ENCODE assay signal across 9 mouse cellular contexts in the genomic region with DNA sequence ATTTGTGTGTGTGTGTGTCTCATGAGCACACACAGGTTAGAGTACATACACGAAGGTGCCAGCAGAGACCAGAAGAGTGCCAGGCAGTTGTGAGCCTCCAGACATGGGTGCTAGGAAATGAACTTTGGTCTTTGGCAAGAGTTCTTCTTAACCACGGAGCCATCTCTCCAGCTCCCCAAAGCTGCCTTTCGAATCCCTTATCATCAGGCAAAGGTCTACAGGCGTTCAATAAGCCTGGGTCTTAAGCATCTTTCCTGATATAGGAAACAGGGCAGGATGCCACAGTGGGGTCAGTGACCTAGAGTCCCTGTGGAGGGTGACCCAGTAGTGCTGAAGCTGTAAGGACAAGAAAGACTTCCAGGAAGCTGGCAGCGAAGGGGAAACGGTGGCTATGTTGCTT.
DNase-seq lines count a peak whose midpoint lies in the region; ATAC-seq and TF ChIP-seq lines count a peak whose summit lies in the region.
"Had no signal": no experiment of that assay in that cellular context is flagged by ENCODE, and none has a peak within 500 bp of the region (broad histone marks: within the 10 kb centered on the region; RNA-seq: fewer than 3 reads in every experiment).

No protein-coding gene starts in this region.

- DNase-seq in heart, postnatal 25 days (ENCODE audit: low spot score), result no peak
- peak; percentile 34 for DNase-seq in adipocyte (ENCODE audit: low spot score)
- DNase-seq in forebrain, postnatal 0 days, result no peak
- no peak for DNase-seq in limb, embryonic 14.5 days (ENCODE audit: low spot score)
- DNase-seq in thymus, postnatal 0 days (ENCODE audit: low spot score), result no peak
- DNase-seq in cerebellum, postnatal 4 days (ENCODE audit: low spot score in 2 of 2), result no peak
- DNase-seq in right cerebral cortex, postnatal 4 days, result no peak

- no peak for TF ChIP-seq CTCF in forebrain, postnatal 0 days (IDR thresholded peaks at IDR 0.05; ENCODE audit: low read depth)

- H3K27me3 ChIP-seq in heart, embryonic 16.5 days (ENCODE audit: control insufficient read depth, insufficient read depth, low read length), result no peaks in the 10 kb centered on the region
- no peaks in the 10 kb centered on the region for H3K27me3 ChIP-seq in forebrain, postnatal 0 days (ENCODE audit: insufficient read depth, low read length)
- H3K27me3 ChIP-seq in limb, embryonic 14.5 days (ENCODE audit: control insufficient read depth, insufficient read depth, low read length), result no peaks in the 10 kb centered on the region

- ATAC-seq in heart, embryonic 16.5 days (replicated peaks; ENCODE audit: extremely low read depth, insufficient read depth, low FRiP score), result no peak
- ATAC-seq in forebrain, postnatal 0 days, result no peak
- no peak for ATAC-seq in limb, embryonic 14.5 days (ENCODE audit: low FRiP score, low read depth)

- H3K4me1 ChIP-seq in heart, embryonic 16.5 days (ENCODE audit: control insufficient read depth, insufficient read depth, low read length), result peaks cover 34% of the 10 kb centered on the region
- peaks cover 32% of the 10 kb centered on the region for H3K4me1 ChIP-seq in forebrain, postnatal 0 days (ENCODE audit: insufficient read depth)
- peaks cover 32% of the 10 kb centered on the region for H3K4me1 ChIP-seq in limb, embryonic 14.5 days (ENCODE audit: control insufficient read depth, insufficient read depth, low read length)

- no peaks in the 10 kb centered on the region; the same call in 1 of the 2 replicates for H3K9me3 ChIP-seq in heart, embryonic 16.5 days (replicated peaks; ENCODE audit: control insufficient read depth, low read length)
- H3K9me3 ChIP-seq in forebrain, postnatal 0 days (ENCODE audit: low read length), result no peaks in the 10 kb centered on the region
- H3K9me3 ChIP-seq in limb, embryonic 14.5 days (ENCODE audit: control insufficient read depth, low read length), result no peaks in the 10 kb centered on the region
- H3K9me3 ChIP-seq: G1E had no signal

- no peak overlapping the region for H3K9ac ChIP-seq in heart, embryonic 16.5 days (ENCODE audit: low read length)
- H3K9ac ChIP-seq in forebrain, postnatal 0 days, result no peak overlapping the region
- H3K9ac ChIP-seq in limb, embryonic 14.5 days (ENCODE audit: low read depth, low read length, severe bottlenecking), result no peak overlapping the region

- WGBS in heart, embryonic 16.5 days, result 38% methylated on average over 6 of the region's 6 CpGs
- WGBS in forebrain, postnatal 0 days, result 61% methylated on average over 6 of the region's 6 CpGs
- WGBS in limb, embryonic 14.5 days, result 72% methylated on average over 6 of the region's 6 CpGs

- H3K4me2 ChIP-seq in heart, embryonic 16.5 days (ENCODE audit: low read depth, low read length), result peak overlapping the region; percentile 65; the same call in 1 of the 2 replicates
- no peak overlapping the region for H3K4me2 ChIP-seq in forebrain, postnatal 0 days (ENCODE audit: low read depth)
- H3K4me2 ChIP-seq in limb, embryonic 14.5 days (replicated peaks; ENCODE audit: low read depth, low read length, severe bottlenecking), result no peak overlapping the region

- H3K4me3 ChIP-seq in heart, embryonic 16.5 days (ENCODE audit: low read length), result no peak overlapping the region
- no peak overlapping the region for H3K4me3 ChIP-seq in forebrain, postnatal 0 days (ENCODE audit: low read depth, low read length)
- no peak overlapping the region for H3K4me3 ChIP-seq in limb, embryonic 14.5 days (replicated peaks; ENCODE audit: low read length)

- H3K36me3 ChIP-seq in heart, embryonic 16.5 days (ENCODE audit: control insufficient read depth, insufficient read depth), result no peaks in the 10 kb centered on the region
- no peaks in the 10 kb centered on the region for H3K36me3 ChIP-seq in forebrain, postnatal 0 days (ENCODE audit: insufficient read depth)
- H3K36me3 ChIP-seq in limb, embryonic 14.5 days (ENCODE audit: control insufficient read depth, insufficient read depth, low read length), result no peaks in the 10 kb centered on the region
- H3K36me3 ChIP-seq: G1E had no signal

- no peak for TF ChIP-seq POLR2A in limb, embryonic 14.5 days (IDR thresholded peaks at IDR 0.05; ENCODE audit: borderline replicate concordance, extremely low read depth, insufficient read depth, insufficient read length)

- H3K27ac ChIP-seq in heart, embryonic 16.5 days (ENCODE audit: low read length), result peak overlapping the region; percentile 95
- peak overlapping the region; percentile 93 for H3K27ac ChIP-seq in forebrain, postnatal 0 days (ENCODE audit: low read depth, low read length)
- peak overlapping the region; percentile 81; the same call in 1 of the 2 replicates for H3K27ac ChIP-seq in limb, embryonic 14.5 days (replicated peaks; ENCODE audit: low read depth, low read length)

- intact Hi-C loops in heart, postnatal 25 days (cut with DNase I), result loop anchor here (1.0 to 5.0 kb wide), 2 partner anchors 81 to 265 kb away; no protein-coding TSS in a partner anchor
